Mouse (Mus musculus) gastrocnemius, postnatal 36 days (tissue): Measurements from ENCODE around the gene Olfr728. TPM values are rescaled to one million over a fixed set of nuclear protein-coding genes. Genes with fewer than 3 reads are reported as not detected.

Experiments
- DNase-seq, 2 experiments: peaks; one replicate each; pipeline ENCODE4 v3.0.0; 2022
- intact Hi-C: fragments of 180-260 bp; cut with DNase I; formaldehyde crosslinking; loops from one replicate; pipeline ENCODE4 v1.15.1; 2025
- long read RNA-seq, 2 experiments: library from polyadenylated mRNA; stranded (forward); transcript quantifications; one replicate each; pipeline ENCODE4 v2.0.0; 2021
- total RNA-seq, 2 experiments: library from RNA; stranded (reverse); gene quantifications; 2 replicates each; pipeline ENCODE4 v1.2.3; 2021

The Olfr728 gene
- total RNA-seq = not detected
- long read RNA-seq, experiment 1 = 0 reads
- long read RNA-seq, experiment 2 = 0 reads

GRCm38 (mm10) chr14:50142580-50142979 lies at the start of gene Olfr728:
Gene Olfr728, minus strand, starts transcription at chr14:50142680.
- DNase-seq = no peak
- intact Hi-C loops = no loop called here

DNA sequence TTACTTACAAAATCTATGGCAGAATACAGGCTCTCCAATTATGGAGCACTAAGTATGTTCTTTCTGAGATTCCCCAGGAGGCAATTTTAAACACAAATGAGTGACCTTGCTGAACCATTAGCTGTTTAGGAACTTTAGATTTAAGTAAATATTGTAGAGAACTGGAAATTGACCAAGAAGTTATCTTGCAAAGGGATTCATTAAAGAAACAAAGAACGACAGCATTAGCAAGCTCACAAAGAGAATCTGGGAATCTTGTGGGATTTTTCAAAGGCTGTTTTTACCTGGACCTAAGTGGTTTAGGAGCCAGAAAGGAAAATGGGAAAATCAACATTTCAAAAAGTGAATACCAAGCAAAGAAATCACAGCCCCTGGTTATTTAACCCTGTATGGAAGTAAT lies 45.6 kb upstream of the Olfr728 start, which contains the start of gene Olfr730:
TSS of gene Olfr730 (minus strand) at position 101 of the 400 bp plus-strand sequence.
- no peak for DNase-seq
- intact Hi-C loops = no loop called here

DNA sequence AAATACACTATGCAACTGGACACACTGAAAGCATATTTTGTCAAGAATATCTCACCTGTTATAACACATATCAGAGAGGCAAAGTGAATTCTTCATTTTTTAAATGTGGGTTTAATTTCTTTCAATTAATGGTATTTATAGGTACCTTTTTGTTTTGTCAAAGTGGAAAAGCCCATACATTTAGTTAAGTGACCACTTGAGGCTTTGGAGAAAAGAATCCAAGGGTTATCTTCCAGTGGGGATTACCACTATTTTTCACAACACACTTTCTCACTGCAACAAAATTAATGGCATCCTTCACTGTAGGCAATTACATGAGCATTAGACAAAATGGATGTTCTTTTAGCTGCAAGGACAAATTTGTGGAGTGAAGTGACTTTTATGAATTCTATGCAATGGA lies 10.3 kb upstream of the Olfr728 start, which contains the start of gene Olfr729:
TSS of gene Olfr729 (minus strand) at position 101 of the 400 bp plus-strand sequence.
- DNase-seq = no peak
- intact Hi-C loops = no loop called here

GRCm38 (mm10) chr14:50122886-50123285 lies 19.6 kb downstream of the Olfr728 start, which contains the start of gene Olfr727:
Gene Olfr727, plus strand, starts transcription at chr14:50123186.
- DNase-seq = no peak
- intact Hi-C loops = no loop called here

GRCm38 (mm10) chr14:50090853-50091252 lies 51.6 kb downstream of the Olfr728 start, which contains the start of gene Olfr726:
Gene Olfr726, minus strand, starts transcription at chr14:50090953.
- no peak for DNase-seq
- intact Hi-C loops = no loop called here

Other genes with a start within 250 kb of the Olfr728 start
- not detected for gene Olfr722, start 240.7 kb downstream of the Olfr728 start, total RNA-seq
- gene Olfr723, start 210.9 kb downstream of the Olfr728 start, total RNA-seq = not detected
- not detected for gene Olfr724, start 179.4 kb downstream of the Olfr728 start, total RNA-seq
- gene Olfr725, start 102.3 kb downstream of the Olfr728 start, total RNA-seq = not detected
- gene Olfr726, start 51.7 kb downstream of the Olfr728 start, total RNA-seq = not detected
- not detected for gene Olfr727, start 19.5 kb downstream of the Olfr728 start, total RNA-seq
- gene Olfr729, start 10.2 kb upstream of the Olfr728 start, total RNA-seq = not detected
- gene Olfr730, start 45.5 kb upstream of the Olfr728 start, total RNA-seq = not detected
- not detected for gene Olfr731, start 99.2 kb upstream of the Olfr728 start, total RNA-seq
- not detected for gene Olfr732, start 141.5 kb upstream of the Olfr728 start, total RNA-seq
- gene Olfr733, start 158.8 kb upstream of the Olfr728 start, total RNA-seq = not detected
- gene Olfr734, start 184.1 kb upstream of the Olfr728 start, total RNA-seq = not detected
- gene Olfr735, start 206.2 kb upstream of the Olfr728 start, total RNA-seq = not detected
- under 1 TPM in 1 of 2 experiments, not detected in 1; 0.08 TPM for gene Tlr11, start 215.2 kb upstream of the Olfr728 start, total RNA-seq
- gene Olfr736, start 238.5 kb upstream of the Olfr728 start, total RNA-seq = not detected